29 mouse cellular contexts compared by ENCODE assay signal in the genomic region with DNA sequence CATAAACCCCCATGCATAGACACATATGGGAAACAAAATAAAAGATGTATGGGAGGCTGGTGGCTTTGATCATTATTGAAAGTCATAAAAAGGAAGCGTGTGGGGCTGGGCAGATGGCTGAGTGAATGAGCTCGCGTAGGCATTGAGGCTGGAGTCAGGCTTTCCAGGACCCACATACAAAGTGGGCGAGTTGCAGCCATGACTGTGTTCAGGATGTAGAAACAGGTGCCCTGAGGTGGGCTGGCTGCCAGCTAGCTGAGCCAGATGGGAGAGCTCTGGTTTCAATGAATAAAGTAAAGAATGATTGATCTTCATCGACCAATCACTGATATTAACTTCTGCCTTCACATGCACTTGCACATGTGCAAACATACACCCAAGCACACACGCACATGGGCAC.
DNase-seq lines count a peak whose midpoint lies in the region; ATAC-seq and TF ChIP-seq lines count a peak whose summit lies in the region.
"Had no signal": no experiment of that assay in that cellular context is flagged by ENCODE, and none has a peak within 500 bp of the region (broad histone marks: within the 10 kb centered on the region; RNA-seq: fewer than 3 reads in every experiment).

No protein-coding gene starts in this region.

- H3K9ac ChIP-seq in limb, embryonic 15.5 days = no peak overlapping the region
- H3K9ac ChIP-seq: embryonic facial prominence, embryonic 13.5 days; forebrain, embryonic 15.5 days; hindbrain, embryonic 13.5 days; midbrain, embryonic 15.5 days had no signal

- ATAC-seq in limb, embryonic 15.5 days (ENCODE audit: insufficient number of reproducible peaks, low FRiP score, low TSS enrichment, low read depth) = 0 out of 2 replicates have a peak, but pooled peaks have one; percentile 21
- ATAC-seq: forebrain, embryonic 15.5 days; intestine, postnatal 0 days; lung, postnatal 0 days; midbrain, embryonic 15.5 days had no signal

- H3K36me3 ChIP-seq in limb, embryonic 15.5 days = no peaks in the 10 kb centered on the region
- H3K36me3 ChIP-seq: embryonic facial prominence, embryonic 13.5 days; forebrain, embryonic 10.5 days; forebrain, embryonic 15.5 days; G1E; hindbrain, embryonic 13.5 days; midbrain, embryonic 15.5 days had no signal

- no peak overlapping the region for H3K4me3 ChIP-seq in limb, embryonic 15.5 days
- no peak overlapping the region for H3K4me3 ChIP-seq in lung, adult 2 months (replicated peaks; ENCODE audit: extremely low read depth, low read depth, low read length)
- H3K4me3 ChIP-seq: embryonic facial prominence, embryonic 13.5 days; forebrain, embryonic 10.5 days; forebrain, embryonic 15.5 days; hindbrain, embryonic 13.5 days; midbrain, embryonic 15.5 days had no signal

- DNase-seq in layer of hippocampus, adult 11-12 months (ENCODE audit: low spot score) = peak; percentile 25
- DNase-seq in layer of hippocampus, adult 9-10 months (ENCODE audit: low spot score) = no peak
- peak; percentile 31 for DNase-seq in right cerebral cortex, adult 18-20 months
- no peak for DNase-seq in right cerebral cortex, postnatal 4 days
- DNase-seq in lung, adult 2 months = no peak
- DNase-seq in embryo, embryonic 11 days = no peak
- DNase-seq in natural killer cell, adult 2 months (ENCODE audit: low spot score in 2 of 2) = no peak
- DNase-seq: adrenal gland, postnatal 10 days; cerebellum, adult 11 months; cerebellum, adult 9-11 months; gastrocnemius, postnatal 14 days; heart, postnatal 4 days; kidney, adult 9 months; kidney, postnatal 10 days; lung, postnatal 4 days; spleen, adult 18-20 months; thymus, postnatal 14 days had no signal

- H3K27ac ChIP-seq in limb, embryonic 15.5 days = no peak overlapping the region
- H3K27ac ChIP-seq: embryonic facial prominence, embryonic 13.5 days; forebrain, embryonic 10.5 days; forebrain, embryonic 15.5 days; hindbrain, embryonic 13.5 days; midbrain, embryonic 15.5 days had no signal

- no peak overlapping the region for H3K4me2 ChIP-seq in limb, embryonic 15.5 days
- H3K4me2 ChIP-seq: embryonic facial prominence, embryonic 13.5 days; forebrain, embryonic 15.5 days; heart, embryonic 11.5 days; hindbrain, embryonic 13.5 days; liver, embryonic 11.5 days; midbrain, embryonic 15.5 days had no signal

- H3K9me3 ChIP-seq in limb, embryonic 15.5 days = no peaks in the 10 kb centered on the region
- H3K9me3 ChIP-seq: embryonic facial prominence, embryonic 13.5 days; forebrain, embryonic 10.5 days; forebrain, embryonic 15.5 days; hindbrain, embryonic 13.5 days; midbrain, embryonic 15.5 days had no signal

- TF ChIP-seq POLR2A in lung, adult 2 months (IDR thresholded peaks at IDR 0.05; ENCODE audit: borderline replicate concordance, extremely low read depth, low read depth, low read length) = no peak

- no peaks in the 10 kb centered on the region for H3K27me3 ChIP-seq in limb, embryonic 15.5 days
- H3K27me3 ChIP-seq: embryonic facial prominence, embryonic 13.5 days; forebrain, embryonic 15.5 days; megakaryocyte, embryonic 14.5 days; midbrain, embryonic 15.5 days had no signal

- WGBS in limb, embryonic 15.5 days = 46% methylated on average over 6 of the region's 6 CpGs
- WGBS in lung, adult 2 months = 92% methylated on average over 6 of the region's 6 CpGs

- H3K4me1 ChIP-seq in limb, embryonic 15.5 days = peaks cover 23% of the 10 kb centered on the region
- H3K4me1 ChIP-seq in lung, adult 2 months (ENCODE audit: control insufficient read depth, insufficient read depth, low read length) = no peaks in the 10 kb centered on the region
- H3K4me1 ChIP-seq: megakaryocyte, embryonic 14.5 days had no signal

- no peak for TF ChIP-seq CTCF in lung, adult 2 months (IDR thresholded peaks at IDR 0.05; ENCODE audit: insufficient read depth, low read length)

Comparison
In these comparisons a context has a peak if more than half of its experiments do, and no peak if none do; other contexts are left out.
1. DNase-seq: peak in layer of hippocampus, adult 11-12 months (single experiment) and right cerebral cortex, adult 18-20 months (single experiment); none in layer of hippocampus, adult 9-10 months (single experiment), right cerebral cortex, postnatal 4 days (single experiment), lung, adult 2 months (single experiment), embryo, embryonic 11 days (single experiment) and natural killer cell, adult 2 months (0 of 2).